Mouse (Mus musculus): ENCODE measurements around the gene Fabp3. TPM values are rescaled to one million over a fixed set of nuclear protein-coding genes. Genes with fewer than 3 reads are reported as not detected.

Gene Fabp3
- polyA plus RNA-seq (2012; rRNA removed): 105 and 126 TPM in 2 replicates

GRCm38 (mm10) chr4:130308231-130309081 is at the start of gene Fabp3, which contains the start of gene Gm10570:
TSS of gene Fabp3 (plus strand) at chr4:130308595.
TSS of gene Gm10570 (minus strand) at chr4:130308674.
- peak; percentile 78 for DNase-seq (ENCODE audit: low read depth)

DNA sequence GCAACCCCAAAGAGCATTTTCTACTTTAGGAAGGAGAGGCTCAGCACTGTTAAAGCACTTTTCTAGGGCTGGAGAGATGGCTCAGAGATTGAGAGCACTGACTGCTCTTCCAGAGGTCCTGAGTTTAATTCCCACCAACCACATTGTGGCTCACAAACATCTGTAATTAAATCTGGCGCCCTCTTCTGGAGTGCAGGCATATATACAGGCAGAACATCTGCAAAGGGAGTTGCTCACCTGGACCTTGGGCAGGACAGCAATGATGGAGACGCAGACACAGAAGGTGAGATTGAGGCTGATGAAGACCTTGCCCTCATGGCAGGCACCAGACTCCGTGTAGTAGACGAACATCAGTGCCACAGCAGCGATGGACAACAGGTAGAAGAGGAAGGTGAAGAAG is 48.0 kb upstream of the Fabp3 start:
- no peak for DNase-seq (ENCODE audit: low read depth)

More at GRCm38 (mm10) chr4:130308231-130309081, at the start of gene Fabp3, which contains the start of gene Gm10570:
- TF ChIP-seq CTCF (IDR thresholded peaks at IDR 0.05; ENCODE audit: borderline replicate concordance, extremely low read depth, insufficient read depth, insufficient read length): no peak
- TF ChIP-seq POLR2A (IDR thresholded peaks at IDR 0.05; ENCODE audit: borderline replicate concordance, extremely low read depth, insufficient read depth, insufficient read length, poor library complexity, severe bottlenecking): no peak

GRCm38 (mm10) chr4:130264131-130264530 is 44.3 kb upstream of the Fabp3 start:
- DNase-seq (ENCODE audit: low read depth): no peak
- TF ChIP-seq POLR2A (IDR thresholded peaks at IDR 0.05; ENCODE audit: borderline replicate concordance, extremely low read depth, insufficient read depth, insufficient read length, poor library complexity, severe bottlenecking) (no peak), CTCF (IDR thresholded peaks at IDR 0.05; ENCODE audit: borderline replicate concordance, extremely low read depth, insufficient read depth, insufficient read length) (no peak)

More for the DNA sequence above, 48.0 kb upstream of the Fabp3 start:
- TF ChIP-seq CTCF (IDR thresholded peaks at IDR 0.05; ENCODE audit: borderline replicate concordance, extremely low read depth, insufficient read depth, insufficient read length) (peak; percentile 43; the same call in 1 of the 2 replicates), POLR2A (IDR thresholded peaks at IDR 0.05; ENCODE audit: borderline replicate concordance, extremely low read depth, insufficient read depth, insufficient read length, poor library complexity, severe bottlenecking) (no peak)

- peak; percentile 63 for DNase-seq (ENCODE audit: low read depth)
- TF ChIP-seq CTCF (IDR thresholded peaks at IDR 0.05; ENCODE audit: borderline replicate concordance, extremely low read depth, insufficient read depth, insufficient read length) (peak; percentile 81), POLR2A (IDR thresholded peaks at IDR 0.05; ENCODE audit: borderline replicate concordance, extremely low read depth, insufficient read depth, insufficient read length, poor library complexity, severe bottlenecking) (no peak)
Measured at GRCm38 (mm10) chr4:130264698-130265349, 43.6 kb upstream of the Fabp3 start.

- TF ChIP-seq CTCF (IDR thresholded peaks at IDR 0.05; ENCODE audit: borderline replicate concordance, extremely low read depth, insufficient read depth, insufficient read length) (no peak), POLR2A (IDR thresholded peaks at IDR 0.05; ENCODE audit: borderline replicate concordance, extremely low read depth, insufficient read depth, insufficient read length, poor library complexity, severe bottlenecking) (no peak)
- DNase-seq (ENCODE audit: low read depth): no peak
Measured at GRCm38 (mm10) chr4:130266601-130267000, 41.8 kb upstream of the Fabp3 start.

DNA sequence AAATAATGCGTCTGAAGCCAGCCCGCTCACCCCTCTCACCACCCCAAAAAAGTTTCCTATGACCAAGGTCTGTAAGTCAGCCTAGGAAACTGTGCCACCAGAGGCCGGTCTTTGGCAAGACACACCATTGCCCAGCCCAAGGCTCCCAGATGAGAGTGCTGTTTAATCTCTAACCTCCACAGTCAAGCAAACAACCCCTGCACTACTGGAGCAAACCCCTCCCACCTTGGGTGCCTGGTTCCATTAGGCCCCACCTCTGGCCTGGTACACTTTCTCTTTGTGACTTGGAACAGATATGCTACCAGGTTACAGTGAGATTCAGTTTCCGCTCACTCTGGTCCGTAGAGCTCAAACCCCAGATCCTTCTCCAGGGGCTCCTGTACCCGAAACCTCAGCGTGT is 41.3 kb upstream of the Fabp3 start:
- TF ChIP-seq POLR2A (IDR thresholded peaks at IDR 0.05; ENCODE audit: borderline replicate concordance, extremely low read depth, insufficient read depth, insufficient read length, poor library complexity, severe bottlenecking): no peak
- TF ChIP-seq CTCF (IDR thresholded peaks at IDR 0.05; ENCODE audit: borderline replicate concordance, extremely low read depth, insufficient read depth, insufficient read length): no peak

GRCm38 (mm10) chr4:130268736-130269135 is 39.7 kb upstream of the Fabp3 start:
- TF ChIP-seq POLR2A (IDR thresholded peaks at IDR 0.05; ENCODE audit: borderline replicate concordance, extremely low read depth, insufficient read depth, insufficient read length, poor library complexity, severe bottlenecking) (no peak), CTCF (IDR thresholded peaks at IDR 0.05; ENCODE audit: borderline replicate concordance, extremely low read depth, insufficient read depth, insufficient read length) (no peak)
- DNase-seq (ENCODE audit: low read depth): no peak

More for the DNA sequence above, 41.3 kb upstream of the Fabp3 start:
- no peak for DNase-seq (ENCODE audit: low read depth)

- DNase-seq (ENCODE audit: low read depth): peak; percentile 71
- no peak for TF ChIP-seq CTCF (IDR thresholded peaks at IDR 0.05; ENCODE audit: borderline replicate concordance, extremely low read depth, insufficient read depth, insufficient read length)
- TF ChIP-seq POLR2A (IDR thresholded peaks at IDR 0.05; ENCODE audit: borderline replicate concordance, extremely low read depth, insufficient read depth, insufficient read length, poor library complexity, severe bottlenecking): no peak
Measured at GRCm38 (mm10) chr4:130270089-130270488, 38.3 kb upstream of the Fabp3 start.

GRCm38 (mm10) chr4:130270611-130271347 is 37.6 kb upstream of the Fabp3 start:
- DNase-seq (ENCODE audit: low read depth): no peak
- TF ChIP-seq POLR2A (IDR thresholded peaks at IDR 0.05; ENCODE audit: borderline replicate concordance, extremely low read depth, insufficient read depth, insufficient read length, poor library complexity, severe bottlenecking) (no peak), CTCF (IDR thresholded peaks at IDR 0.05; ENCODE audit: borderline replicate concordance, extremely low read depth, insufficient read depth, insufficient read length) (no peak)

DNA sequence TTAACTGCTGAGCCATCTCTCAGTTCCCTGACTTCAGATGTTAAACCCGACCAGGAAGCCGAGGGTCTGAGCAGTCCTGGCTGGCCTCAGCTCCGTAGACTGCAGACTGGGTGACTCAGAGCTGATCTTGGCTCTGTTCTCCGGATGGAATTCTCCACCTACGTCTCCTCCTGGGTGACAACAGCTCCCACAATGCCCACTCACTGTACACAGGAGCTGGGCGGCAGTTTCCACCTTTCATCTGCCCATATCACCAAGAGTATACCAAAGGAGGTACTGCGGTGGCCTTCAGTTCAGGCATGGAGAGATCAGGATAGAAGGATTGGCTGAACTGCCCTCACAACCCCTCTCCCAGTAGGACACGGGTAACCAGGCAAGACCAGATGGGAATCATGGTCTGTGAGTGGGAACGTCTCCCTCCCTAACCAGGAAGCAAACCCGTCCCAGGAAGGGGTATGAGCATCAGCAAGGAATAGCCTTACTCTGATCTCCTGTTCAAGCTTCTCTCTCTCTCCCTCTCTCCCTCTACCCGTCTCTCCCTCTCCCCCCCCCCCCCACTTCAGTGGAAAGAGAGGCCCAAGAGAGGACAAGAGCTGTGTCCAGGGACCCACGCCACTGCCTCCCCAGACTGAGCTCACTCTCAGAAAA is 34.6 kb upstream of the Fabp3 start:
- TF ChIP-seq POLR2A (IDR thresholded peaks at IDR 0.05; ENCODE audit: borderline replicate concordance, extremely low read depth, insufficient read depth, insufficient read length, poor library complexity, severe bottlenecking) (no peak), CTCF (IDR thresholded peaks at IDR 0.05; ENCODE audit: borderline replicate concordance, extremely low read depth, insufficient read depth, insufficient read length) (no peak)
- no peak for DNase-seq (ENCODE audit: low read depth)
